Mouse (Mus musculus) thymus, adult 2 months (tissue): ENCODE measurements around the gene Gse1.

Experiments
- CTCF ChIP-seq: fragments of 200-500 bp; IDR thresholded peaks from 2 replicates; pipeline ENCODE4 v1.5.1; 2012; ENCODE audit warnings: mild to moderate bottlenecking, control low read depth, low read length, moderate library complexity, borderline replicate concordance; ENCODE audit not compliant: control insufficient read depth, poor library complexity, insufficient read depth; ENCODE audit errors: extremely low read depth
- POLR2A ChIP-seq: fragments of 200-500 bp; IDR thresholded peaks from 2 replicates; pipeline ENCODE4 v1.6.1; 2012; ENCODE audit warnings: mild to moderate bottlenecking, low read length, control low read depth, moderate library complexity; ENCODE audit not compliant: control insufficient read depth, poor library complexity, insufficient read depth; ENCODE audit errors: extremely low read depth

DNA sequence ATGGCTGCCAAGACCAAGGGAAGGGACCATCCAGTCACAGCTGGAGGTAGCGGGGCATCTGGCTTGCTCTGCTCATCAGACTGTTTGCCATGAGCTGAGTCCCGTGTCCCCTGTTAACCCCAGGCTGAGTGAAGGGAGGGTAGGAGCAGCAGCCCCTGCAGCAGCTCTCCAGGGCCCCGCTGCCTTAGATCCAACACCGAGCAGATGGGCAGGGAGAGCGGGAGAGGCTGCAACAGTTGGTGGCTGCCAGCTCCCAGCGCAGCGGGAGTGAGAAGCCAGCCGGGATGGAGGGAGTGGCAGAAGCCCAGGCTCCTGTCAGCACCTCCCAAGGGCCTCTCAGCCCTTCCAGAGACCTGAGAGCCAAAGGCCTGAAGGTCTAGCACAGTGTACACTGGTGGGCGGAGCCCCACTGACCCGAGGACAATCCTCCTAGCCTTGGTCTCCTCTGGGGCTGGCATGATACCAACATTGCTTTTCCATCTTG is 61.5 kb downstream of the Gse1 start:
- TF ChIP-seq CTCF (no peak), POLR2A (no peak)
